ENCODE assay signal across 20 mouse cellular contexts in the genomic region with DNA sequence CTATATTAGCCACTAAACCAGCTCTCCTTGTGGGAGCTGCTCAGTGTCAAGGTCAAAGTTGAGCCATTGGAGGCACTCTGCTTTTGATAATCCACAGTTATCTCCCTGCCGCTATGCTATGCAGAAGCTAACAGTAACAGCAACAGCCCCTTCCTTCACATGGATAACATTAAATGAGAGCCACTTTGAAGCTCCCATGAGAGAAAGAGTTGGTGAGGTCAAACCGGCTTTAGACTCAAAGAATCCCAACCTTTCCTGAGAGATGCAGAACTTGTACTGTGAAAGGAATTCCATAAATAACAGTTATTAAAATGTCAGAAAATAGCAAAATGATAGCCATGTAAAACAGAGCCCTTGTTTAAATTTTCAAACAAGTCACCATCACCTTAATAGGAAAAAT.
DNase-seq lines count a peak whose midpoint lies in the region; ATAC-seq lines count a peak whose summit lies in the region.
"Had no signal": no experiment of that assay in that cellular context is flagged by ENCODE, and none has a peak within 500 bp of the region (broad histone marks: within the 10 kb centered on the region; RNA-seq: fewer than 3 reads in every experiment).

No protein-coding gene starts in this region.

- peaks cover 14% of the 10 kb centered on the region for H3K4me1 ChIP-seq in limb, embryonic 12.5 days (replicated peaks)
- H3K4me1 ChIP-seq: forebrain, embryonic 12.5 days; heart, embryonic 12.5 days; hindbrain, embryonic 10.5 days had no signal

- WGBS in limb, embryonic 12.5 days: 35% methylated on average over 2 of the region's 2 CpGs

- no peak overlapping the region for H3K9ac ChIP-seq in limb, embryonic 12.5 days (replicated peaks)
- H3K9ac ChIP-seq: embryonic facial prominence, embryonic 12.5 days; forebrain, embryonic 12.5 days; heart, embryonic 12.5 days; hindbrain, embryonic 14.5 days had no signal

- DNase-seq in kidney, adult 18-20 months: peak; percentile 8
- no peak for DNase-seq in kidney, postnatal 10 days
- peak; percentile 21 for DNase-seq in ovary, adult 18-20 months (ENCODE audit: low spot score)
- no peak for DNase-seq in ovary, postnatal 14 days (ENCODE audit: low spot score)
- DNase-seq in layer of hippocampus, adult 9-10 months (ENCODE audit: low spot score): no peak
- DNase-seq in B cell, adult 2 months: no peak
- DNase-seq: adrenal gland, adult 8-10 months; adrenal gland, postnatal 36 days; cerebellum, adult 2 months; cerebellum, postnatal 10 days; gastrocnemius, postnatal 14 days had no signal

- no peaks in the 10 kb centered on the region for H3K27me3 ChIP-seq in limb, embryonic 12.5 days
- H3K27me3 ChIP-seq: embryonic facial prominence, embryonic 12.5 days; forebrain, embryonic 12.5 days; heart, embryonic 12.5 days had no signal

- ATAC-seq in limb, embryonic 12.5 days (ENCODE audit: insufficient number of reproducible peaks, insufficient read depth, low FRiP score, low TSS enrichment, low read depth): peak; percentile 30; the same call in 1 of the 2 replicates
- ATAC-seq: CD4-positive, CD25-positive, alpha-beta regulatory T cell, adult 4 months; forebrain, embryonic 16.5 days had no signal

- H3K4me2 ChIP-seq in limb, embryonic 12.5 days: no peak overlapping the region
- H3K4me2 ChIP-seq: embryonic facial prominence, embryonic 12.5 days; forebrain, embryonic 12.5 days; heart, embryonic 12.5 days; hindbrain, embryonic 14.5 days had no signal

- H3K4me3 ChIP-seq in limb, embryonic 12.5 days (replicated peaks): no peak overlapping the region
- H3K4me3 ChIP-seq: embryonic facial prominence, embryonic 12.5 days; forebrain, embryonic 12.5 days; heart, embryonic 12.5 days; hindbrain, embryonic 10.5 days had no signal

- peak overlapping the region; percentile 54; the same call in 1 of the 2 replicates for H3K27ac ChIP-seq in limb, embryonic 12.5 days
- H3K27ac ChIP-seq: embryonic facial prominence, embryonic 12.5 days; forebrain, embryonic 12.5 days; hindbrain, embryonic 10.5 days; hindbrain, embryonic 14.5 days had no signal

- H3K9me3 ChIP-seq in limb, embryonic 12.5 days: no peaks in the 10 kb centered on the region
- H3K9me3 ChIP-seq: embryonic facial prominence, embryonic 12.5 days; forebrain, embryonic 12.5 days; heart, embryonic 12.5 days; hindbrain, embryonic 10.5 days had no signal

- no peaks in the 10 kb centered on the region for H3K36me3 ChIP-seq in limb, embryonic 12.5 days
- H3K36me3 ChIP-seq: embryonic facial prominence, embryonic 12.5 days; forebrain, embryonic 12.5 days; G1E; heart, embryonic 12.5 days; hindbrain, embryonic 10.5 days had no signal

Comparison
In these comparisons a context has a peak if more than half of its experiments do, and no peak if none do; other contexts are left out.
1. DNase-seq: peak in kidney, adult 18-20 months (single experiment) and ovary, adult 18-20 months (single experiment); none in kidney, postnatal 10 days (single experiment), ovary, postnatal 14 days (single experiment), layer of hippocampus, adult 9-10 months (single experiment) and B cell, adult 2 months (0 of 2).